Mouse (Mus musculus): Measurements from ENCODE around the gene Zfp46. TPM values are rescaled to one million over a fixed set of nuclear protein-coding genes. Genes with fewer than 3 reads are reported as not detected.

Gene Zfp46
- polyA plus RNA-seq, 1 experiment from 2014 or later = 25.9 TPM

DNA sequence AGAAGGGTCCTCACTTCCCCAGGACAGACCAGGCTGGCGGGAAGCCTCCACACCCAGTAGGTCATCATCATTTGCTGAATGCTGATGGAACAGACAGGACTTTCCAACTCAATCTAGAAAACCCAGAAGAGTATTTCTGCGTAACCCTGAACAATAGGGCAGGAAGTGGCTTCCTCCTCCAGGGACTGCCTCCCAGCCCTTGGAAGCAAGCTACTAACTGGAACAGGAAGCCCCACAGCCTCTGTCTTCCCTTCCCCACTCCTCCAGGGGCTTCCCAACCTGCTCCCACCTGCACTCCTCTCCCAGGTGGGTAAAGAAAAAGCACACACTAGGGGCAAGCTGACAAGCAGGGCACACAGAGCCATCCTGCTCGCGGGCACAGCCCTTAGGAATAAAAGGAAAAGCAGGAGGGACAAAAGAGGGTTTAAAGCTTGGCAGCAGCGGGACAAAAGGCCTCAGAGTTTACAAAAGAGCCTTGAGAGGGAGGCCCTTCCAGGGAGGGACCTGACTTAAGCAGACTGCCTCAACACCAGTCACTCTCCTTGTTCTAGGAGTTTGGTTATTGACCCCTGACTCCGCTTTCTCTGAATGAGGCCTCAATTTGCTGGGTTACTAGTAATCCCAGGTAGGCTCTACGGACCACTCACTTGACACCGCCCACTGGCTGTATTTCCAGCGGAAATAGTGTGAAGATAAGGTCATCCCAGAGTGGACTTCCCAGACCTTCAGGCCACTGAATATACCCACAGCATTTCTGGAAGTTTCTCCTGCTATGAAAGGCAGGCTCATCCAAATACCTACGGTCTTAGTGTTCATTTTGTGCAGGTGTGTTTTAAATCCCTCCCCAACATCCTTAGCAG is 1.6 kb upstream of the Zfp46 start:
- no peak for ATAC-seq (ENCODE audit: insufficient read depth, low FRiP score)
- Histone ChIP-seq H3K27me3 (ENCODE audit: control insufficient read depth, insufficient read depth, low read length) (no peaks in the 10 kb centered on the region), H3K4me1 (ENCODE audit: control insufficient read depth, insufficient read depth, low read length) (peaks cover 27% of the 10 kb centered on the region), H3K36me3 (ENCODE audit: control insufficient read depth, insufficient read depth, low read length) (peaks cover 3% of the 10 kb centered on the region; the same call in 1 of the 2 replicates), H3K9me3 (replicated peaks; ENCODE audit: control insufficient read depth, low read length) (no peaks in the 10 kb centered on the region), H3K4me3 (replicated peaks; ENCODE audit: low read length) (no peak overlapping the region), H3K9ac (ENCODE audit: low read length) (peak overlapping the region; percentile 70), H3K4me2 (ENCODE audit: low read depth, low read length) (peak overlapping the region; percentile 36), H3K27ac (ENCODE audit: low read length) (peak overlapping the region; percentile 90)
- 35% methylated on average over 10 of the region's 10 CpGs for WGBS

DNA sequence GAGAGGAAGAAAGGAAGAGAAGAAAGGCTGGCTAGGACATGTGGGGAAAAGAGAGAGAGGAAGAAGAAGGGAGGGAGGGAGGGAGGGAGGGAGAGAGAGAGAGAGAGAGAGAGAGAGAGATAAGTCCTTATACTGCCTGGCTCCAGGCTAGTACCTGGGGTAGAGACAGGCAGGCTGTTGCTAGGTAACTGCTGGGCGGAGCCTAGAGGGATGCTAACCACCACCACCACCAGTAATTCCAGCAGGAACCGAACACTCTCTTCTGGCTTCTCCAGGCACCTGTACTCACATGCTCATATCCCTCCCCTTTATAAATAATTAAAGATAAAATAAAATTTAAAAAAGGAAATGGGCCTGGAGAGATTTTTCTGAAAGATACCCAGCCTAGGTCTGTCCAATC is 700 bp upstream of the Zfp46 start:
- H3K4me3 ChIP-seq (replicated peaks; ENCODE audit: low read length) = no peak overlapping the region

DNA sequence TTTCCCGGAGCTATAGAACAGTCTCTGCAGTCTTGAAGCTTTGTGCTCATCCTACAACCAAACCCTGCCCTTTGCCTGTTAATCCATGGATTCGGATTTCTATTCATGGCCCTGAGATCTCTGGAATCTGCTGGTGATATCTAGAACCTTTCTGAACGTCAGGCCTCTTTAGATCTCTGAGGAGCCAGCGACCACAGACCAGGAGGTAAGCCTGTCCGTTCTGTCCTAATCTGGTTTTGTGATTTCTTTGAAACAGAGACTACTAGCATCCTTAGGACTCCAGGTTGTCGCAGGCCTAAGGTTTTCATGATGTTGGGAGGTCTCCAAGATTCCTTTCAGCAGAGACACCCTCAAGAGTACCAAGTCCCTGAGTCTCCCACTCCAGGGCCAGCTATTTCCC is 408 bp downstream of the Zfp46 start:
- Histone ChIP-seq H3K4me2 (ENCODE audit: low read depth, low read length) (peak overlapping the region; percentile 64), H3K9me3 (replicated peaks; ENCODE audit: control insufficient read depth, low read length) (0 out of 2 replicates have a peak, but pooled peaks cover 2% of the 10 kb centered on the region), H3K27me3 (ENCODE audit: control insufficient read depth, insufficient read depth, low read length) (no peaks in the 10 kb centered on the region), H3K36me3 (ENCODE audit: control insufficient read depth, insufficient read depth, low read length) (peaks cover 22% of the 10 kb centered on the region), H3K9ac (ENCODE audit: low read length) (peak overlapping the region; percentile 75), H3K27ac (ENCODE audit: low read length) (peak overlapping the region; percentile 90), H3K4me3 (replicated peaks; ENCODE audit: low read length) (peak overlapping the region; percentile 66), H3K4me1 (ENCODE audit: control insufficient read depth, insufficient read depth, low read length) (peaks cover 27% of the 10 kb centered on the region)
- ATAC-seq (ENCODE audit: insufficient read depth, low FRiP score) = no peak
- 19% methylated on average over 6 of the region's 6 CpGs for WGBS

More for the DNA sequence above, 700 bp upstream of the Zfp46 start:
- Histone ChIP-seq H3K4me2 (ENCODE audit: low read depth, low read length) (peak overlapping the region; percentile 64), H3K36me3 (ENCODE audit: control insufficient read depth, insufficient read depth, low read length) (peaks cover 11% of the 10 kb centered on the region), H3K9ac (ENCODE audit: low read length) (0 out of 2 replicates have a peak overlapping the region, but pooled peaks have one; percentile 70), H3K4me1 (ENCODE audit: control insufficient read depth, insufficient read depth, low read length) (peaks cover 27% of the 10 kb centered on the region), H3K27ac (ENCODE audit: low read length) (peak overlapping the region; percentile 90), H3K27me3 (ENCODE audit: control insufficient read depth, insufficient read depth, low read length) (no peaks in the 10 kb centered on the region), H3K9me3 (replicated peaks; ENCODE audit: control insufficient read depth, low read length) (0 out of 2 replicates have a peak, but pooled peaks cover 2% of the 10 kb centered on the region)
- 29% methylated on average over 2 of the region's 2 CpGs for WGBS
- ATAC-seq (ENCODE audit: insufficient read depth, low FRiP score) = no peak

DNA sequence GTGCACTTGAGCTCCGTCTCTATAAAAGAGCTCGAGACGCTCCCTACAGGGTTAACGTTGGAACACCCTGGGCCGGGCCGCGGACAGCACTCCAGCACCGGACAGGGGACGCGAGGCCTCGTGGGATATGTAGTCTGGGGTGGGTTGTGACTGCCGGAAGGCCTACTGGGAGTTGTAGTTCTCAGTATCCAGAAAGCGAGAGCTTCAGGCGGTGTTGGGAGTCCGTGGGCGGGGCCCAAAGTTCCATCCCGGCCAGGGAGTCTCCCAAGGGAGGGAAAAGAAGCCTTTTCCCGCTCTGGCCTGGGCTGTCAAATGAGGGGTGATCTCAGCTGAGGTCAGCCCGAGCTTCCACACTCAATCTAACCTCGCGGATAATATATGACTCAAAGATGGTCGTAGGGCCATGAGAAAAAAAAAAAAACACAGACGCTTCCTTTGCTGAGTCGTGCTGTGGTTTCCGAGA is 896 bp downstream of the Zfp46 start:
- Histone ChIP-seq H3K27ac (ENCODE audit: low read length) (peak overlapping the region; percentile 90), H3K4me1 (ENCODE audit: control insufficient read depth, insufficient read depth, low read length) (peaks cover 27% of the 10 kb centered on the region), H3K27me3 (ENCODE audit: control insufficient read depth, insufficient read depth, low read length) (no peaks in the 10 kb centered on the region), H3K4me2 (ENCODE audit: low read depth, low read length) (peak overlapping the region; percentile 64), H3K9me3 (replicated peaks; ENCODE audit: control insufficient read depth, low read length) (0 out of 2 replicates have a peak, but pooled peaks cover 2% of the 10 kb centered on the region), H3K9ac (ENCODE audit: low read length) (peak overlapping the region; percentile 81), H3K4me3 (replicated peaks; ENCODE audit: low read length) (peak overlapping the region; percentile 66), H3K36me3 (ENCODE audit: control insufficient read depth, insufficient read depth, low read length) (peaks cover 27% of the 10 kb centered on the region)
- ATAC-seq (ENCODE audit: insufficient read depth, low FRiP score) = peak; percentile 95
- WGBS = under 1% methylated on average over 25 of the region's 25 CpGs

DNA sequence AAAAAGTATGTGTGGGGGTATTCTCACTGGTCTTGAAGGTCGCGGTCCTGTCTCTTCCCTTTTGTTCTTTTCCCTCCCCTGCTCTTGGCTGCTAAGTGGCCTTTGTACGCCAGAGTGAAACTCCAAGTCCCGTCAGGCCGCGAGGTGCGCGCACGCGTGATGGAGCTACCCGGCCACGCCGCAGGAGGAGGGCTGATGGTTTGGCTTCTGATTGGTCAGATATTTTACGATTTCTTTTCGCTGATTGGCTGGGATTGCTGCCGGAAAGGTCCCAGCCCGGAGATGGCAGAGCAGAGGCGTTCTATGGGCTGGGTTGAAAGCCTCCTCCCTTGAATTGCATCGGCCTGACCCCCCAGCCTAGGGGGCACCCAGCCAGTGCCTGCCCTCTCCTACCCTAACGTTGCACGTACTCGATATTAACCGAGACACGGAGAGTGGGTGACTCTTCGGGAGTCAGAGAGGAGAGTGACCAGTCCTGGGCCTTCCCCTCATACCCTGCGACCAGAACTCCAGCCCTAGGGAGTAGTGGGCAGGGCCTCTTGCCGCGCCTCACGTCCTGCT is 1.4 kb downstream of the Zfp46 start:
- Histone ChIP-seq H3K36me3 (ENCODE audit: control insufficient read depth, insufficient read depth, low read length) (peaks cover 32% of the 10 kb centered on the region), H3K4me2 (ENCODE audit: low read depth, low read length) (peak overlapping the region; percentile 85), H3K27me3 (ENCODE audit: control insufficient read depth, insufficient read depth, low read length) (no peaks in the 10 kb centered on the region), H3K27ac (ENCODE audit: low read length) (peak overlapping the region; percentile 90), H3K9me3 (replicated peaks; ENCODE audit: control insufficient read depth, low read length) (0 out of 2 replicates have a peak, but pooled peaks cover 2% of the 10 kb centered on the region), H3K4me3 (replicated peaks; ENCODE audit: low read length) (peak overlapping the region; percentile 66), H3K4me1 (ENCODE audit: control insufficient read depth, insufficient read depth, low read length) (peaks cover 27% of the 10 kb centered on the region), H3K9ac (ENCODE audit: low read length) (peak overlapping the region; percentile 81)
- under 1% methylated on average over 29 of the region's 29 CpGs for WGBS
- ATAC-seq (ENCODE audit: insufficient read depth, low FRiP score) = peak; percentile 85

DNA sequence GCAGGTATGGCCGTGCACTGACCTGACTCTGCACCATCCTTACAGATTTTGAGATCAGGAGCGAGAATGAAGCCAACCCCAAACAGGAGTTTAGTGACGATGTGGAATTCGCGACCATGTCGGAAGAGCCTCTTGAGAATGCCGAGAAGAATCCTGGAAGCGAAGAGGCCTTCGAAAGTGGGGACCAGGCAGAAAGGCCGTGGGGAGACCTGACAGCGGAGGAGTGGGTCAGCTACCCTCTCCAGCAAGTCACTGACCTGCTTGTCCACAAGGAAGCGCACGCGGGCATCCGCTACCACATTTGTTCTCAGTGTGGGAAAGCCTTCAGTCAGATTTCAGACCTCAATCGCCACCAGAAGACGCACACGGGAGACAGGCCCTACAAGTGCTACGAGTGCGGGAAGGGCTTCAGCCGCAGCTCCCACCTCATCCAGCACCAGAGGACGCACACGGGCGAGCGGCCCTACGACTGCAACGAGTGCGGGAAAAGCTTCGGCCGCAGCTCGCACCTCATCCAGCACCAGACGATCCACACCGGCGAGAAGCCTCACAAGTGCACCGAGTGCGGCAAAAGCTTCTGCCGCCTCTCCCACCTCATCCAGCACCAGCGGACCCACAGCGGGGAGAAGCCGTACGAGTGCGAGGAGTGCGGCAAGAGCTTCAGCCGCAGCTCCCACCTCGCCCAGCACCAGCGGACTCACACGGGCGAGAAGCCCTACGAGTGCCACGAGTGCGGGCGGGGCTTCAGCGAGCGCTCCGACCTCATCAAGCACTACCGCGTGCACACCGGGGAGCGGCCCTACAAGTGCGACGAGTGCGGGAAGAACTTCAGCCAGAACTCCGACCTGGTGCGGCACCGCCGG is 5.7 kb downstream of the Zfp46 start:
- Histone ChIP-seq H3K4me1 (ENCODE audit: control insufficient read depth, insufficient read depth, low read length) (peaks cover 11% of the 10 kb centered on the region), H3K27ac (ENCODE audit: low read length) (no peak overlapping the region), H3K36me3 (ENCODE audit: control insufficient read depth, insufficient read depth, low read length) (peaks cover 51% of the 10 kb centered on the region), H3K4me2 (ENCODE audit: low read depth, low read length) (no peak overlapping the region), H3K4me3 (replicated peaks; ENCODE audit: low read length) (no peak overlapping the region), H3K9ac (ENCODE audit: low read length) (no peak overlapping the region), H3K27me3 (ENCODE audit: control insufficient read depth, insufficient read depth, low read length) (no peaks in the 10 kb centered on the region), H3K9me3 (replicated peaks; ENCODE audit: control insufficient read depth, low read length) (0 out of 2 replicates have a peak, but pooled peaks cover 2% of the 10 kb centered on the region)
- no peak for ATAC-seq (ENCODE audit: insufficient read depth, low FRiP score)
- 64% methylated on average over 66 of the region's 66 CpGs for WGBS

DNA sequence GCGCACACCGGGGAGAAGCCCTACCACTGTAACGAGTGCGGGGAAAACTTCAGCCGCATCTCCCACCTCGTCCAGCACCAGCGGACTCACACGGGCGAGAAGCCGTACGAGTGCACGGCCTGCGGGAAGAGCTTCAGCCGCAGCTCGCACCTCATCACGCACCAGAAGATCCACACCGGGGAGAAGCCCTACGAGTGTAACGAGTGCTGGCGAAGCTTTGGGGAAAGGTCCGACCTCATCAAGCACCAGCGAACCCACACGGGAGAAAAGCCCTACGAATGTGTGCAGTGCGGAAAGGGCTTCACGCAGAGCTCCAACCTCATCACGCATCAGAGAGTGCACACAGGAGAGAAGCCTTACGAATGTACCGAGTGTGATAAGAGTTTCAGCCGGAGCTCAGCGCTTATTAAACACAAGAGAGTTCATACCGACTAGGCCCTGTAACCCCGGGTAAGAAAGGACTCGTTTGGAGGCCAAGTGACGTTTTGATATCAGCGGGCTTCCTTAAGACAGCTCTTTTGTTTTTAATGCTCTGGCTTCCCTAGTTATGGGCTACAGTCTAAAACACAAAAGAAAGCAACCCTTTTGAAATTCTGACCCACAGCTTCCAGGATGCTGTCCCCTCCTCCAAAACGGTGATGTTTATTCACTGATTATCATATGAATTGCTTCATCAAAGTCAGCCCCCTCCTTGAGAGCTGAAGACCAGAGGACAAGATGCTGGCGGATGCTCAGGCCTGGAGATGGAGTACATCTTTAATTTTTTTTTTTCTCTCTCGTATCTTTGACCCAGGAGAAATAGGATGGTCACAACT is 6.5 kb downstream of the Zfp46 start:
- Histone ChIP-seq H3K27me3 (ENCODE audit: control insufficient read depth, insufficient read depth, low read length) (no peaks in the 10 kb centered on the region), H3K9me3 (replicated peaks; ENCODE audit: control insufficient read depth, low read length) (0 out of 2 replicates have a peak, but pooled peaks cover 2% of the 10 kb centered on the region), H3K27ac (ENCODE audit: low read length) (no peak overlapping the region), H3K4me1 (ENCODE audit: control insufficient read depth, insufficient read depth, low read length) (peaks cover 11% of the 10 kb centered on the region), H3K4me3 (replicated peaks; ENCODE audit: low read length) (no peak overlapping the region), H3K4me2 (ENCODE audit: low read depth, low read length) (no peak overlapping the region), H3K36me3 (ENCODE audit: control insufficient read depth, insufficient read depth, low read length) (peaks cover 51% of the 10 kb centered on the region), H3K9ac (ENCODE audit: low read length) (no peak overlapping the region)
- ATAC-seq (ENCODE audit: insufficient read depth, low FRiP score) = no peak
- WGBS = 77% methylated on average over 39 of the region's 39 CpGs

DNA sequence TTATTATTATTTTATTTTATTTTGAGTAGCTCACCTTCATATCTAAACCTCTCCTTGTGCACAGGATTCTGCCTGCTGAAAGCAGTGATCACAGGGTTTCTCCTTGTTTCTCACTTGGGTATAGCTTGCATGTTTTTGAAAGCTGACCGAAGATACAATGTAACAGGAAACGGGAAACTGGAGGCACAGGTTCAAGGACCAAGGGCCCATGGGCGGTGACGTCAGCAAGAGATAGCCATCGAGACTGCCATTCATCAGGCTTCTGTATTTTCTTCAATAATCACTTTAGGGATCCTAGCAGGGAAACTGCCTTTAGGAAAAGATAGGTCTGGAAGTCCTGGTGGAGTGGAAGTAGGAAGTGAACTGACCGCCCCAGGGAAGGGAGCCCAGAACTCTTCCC is 7.2 kb downstream of the Zfp46 start:
- ATAC-seq (ENCODE audit: insufficient read depth, low FRiP score) = no peak
- H3K9ac ChIP-seq (ENCODE audit: low read length) = no peak overlapping the region
- H3K36me3 ChIP-seq (ENCODE audit: control insufficient read depth, insufficient read depth, low read length) = peaks cover 51% of the 10 kb centered on the region
- WGBS = 88% methylated on average over 6 of the region's 6 CpGs
- no peak overlapping the region for H3K4me3 ChIP-seq (replicated peaks; ENCODE audit: low read length)
- H3K9me3 ChIP-seq (replicated peaks; ENCODE audit: control insufficient read depth, low read length) = 0 out of 2 replicates have a peak, but pooled peaks cover 2% of the 10 kb centered on the region
- H3K4me1 ChIP-seq (ENCODE audit: control insufficient read depth, insufficient read depth, low read length) = peaks cover 8% of the 10 kb centered on the region
- no peaks in the 10 kb centered on the region for H3K27me3 ChIP-seq (ENCODE audit: control insufficient read depth, insufficient read depth, low read length)
- H3K4me2 ChIP-seq (ENCODE audit: low read depth, low read length) = no peak overlapping the region
- H3K27ac ChIP-seq (ENCODE audit: low read length) = no peak overlapping the region

All from stomach, embryonic 16.5 days (tissue).